Mouse (Mus musculus) forebrain, embryonic 11.5 days (tissue): ENCODE data around the gene Prdx3. TPM values are rescaled to one million over a fixed set of nuclear protein-coding genes. Genes with fewer than 3 reads are reported as not detected.

ENCODE experiments used
- ATAC-seq: fragments of 200-750 bp; cut with Nextera tagmentation; replicated peaks from 2 replicates; pipeline ENCODE4 v1.8.0; 2017; ENCODE audit warnings: moderate TSS enrichment; ENCODE audit not compliant: low FRiP score
- DNase-seq: peaks from one replicate; pipeline ENCODE4 v3.0.0-alpha.2; 2017; ENCODE audit warnings: low spot score
- H3K27ac ChIP-seq: fragments of 300-500 bp; sonication (generic); 2 replicates; pipeline ENCODE4 v1.5.1; 2014; ENCODE audit warnings: low read depth, low read length
- H3K27me3 ChIP-seq: fragments of 300-500 bp; sonication (generic); 2 replicates; pipeline ENCODE4 v1.6.1; 2014; ENCODE audit warnings: mild to moderate bottlenecking, low read length, mixed read lengths; ENCODE audit not compliant: control insufficient read depth, insufficient read depth
- H3K36me3 ChIP-seq: fragments of 300-500 bp; sonication (generic); 2 replicates; pipeline ENCODE4 v1.6.1; 2014; ENCODE audit warnings: mild to moderate bottlenecking, low read length, moderate library complexity, mixed read lengths; ENCODE audit not compliant: control insufficient read depth, insufficient read depth
- H3K4me1 ChIP-seq: fragments of 300-500 bp; sonication (generic); replicated peaks from 2 replicates; pipeline ENCODE4 v1.6.1; 2014; ENCODE audit warnings: low read length, mixed read lengths; ENCODE audit not compliant: control insufficient read depth, insufficient read depth
- H3K4me2 ChIP-seq: fragments of 300-500 bp; sonication (generic); 2 replicates; pipeline ENCODE4 v1.6.1; 2014; ENCODE audit warnings: low read depth, mild to moderate bottlenecking, low read length, moderate library complexity, mixed read lengths; ENCODE audit not compliant: severe bottlenecking
- H3K4me3 ChIP-seq: fragments of 300-500 bp; sonication (generic); 2 replicates; pipeline ENCODE4 v1.5.1; 2014; ENCODE audit warnings: low read depth, low read length
- H3K9ac ChIP-seq: fragments of 300-500 bp; sonication (generic); 2 replicates; pipeline ENCODE4 v1.6.1; 2014; ENCODE audit warnings: low read length
- H3K9me3 ChIP-seq: fragments of 300-500 bp; sonication (generic); 2 replicates; pipeline ENCODE4 v1.6.1; 2016; ENCODE audit warnings: low read length, mixed read lengths; ENCODE audit not compliant: control insufficient read depth
- WGBS: fragments of 180-500 bp; shearing (Covaris S2); extraction: QIAGEN DNeasy Blood & Tissue Kit; methylation state at CpG from one replicate; pipeline ENCODE4 v1.1.7; 2014; 5-methylcytosine and 5-hydroxymethylcytosine counted together
- polyA plus RNA-seq: library from polyadenylated mRNA; unstranded; fragments of >200 nt; fragmentation: Nextera tagmentation; extraction: Ambion mirVana; gene quantifications from 2 replicates; pipeline ENCODE4 v1.2.1, GENCODE M21; 2014

Gene Prdx3
- polyA plus RNA-seq, 1 experiment from 2014 or later, result 103 TPM

DNA sequence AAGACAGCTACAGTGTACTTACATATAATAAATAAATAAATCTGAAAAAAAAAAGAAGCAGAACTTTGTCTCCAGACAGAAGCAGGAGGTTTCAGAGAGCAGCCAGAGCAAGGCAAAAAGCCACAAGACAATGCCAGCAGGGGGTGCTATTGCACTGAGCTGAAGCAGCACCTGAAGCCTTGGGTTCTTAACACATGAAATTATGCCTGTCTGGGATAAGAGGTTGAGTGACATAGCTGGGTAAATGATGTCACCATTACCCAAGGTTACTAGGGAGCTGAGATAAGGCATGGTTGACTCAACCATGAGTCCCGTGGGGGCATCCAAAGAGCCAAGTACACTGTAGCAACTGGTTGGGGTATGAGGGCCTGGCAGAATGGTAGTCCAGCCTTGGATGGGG is 36.6 kb downstream of the Prdx3 start:
- ATAC-seq (no peak), DNase-seq (peak; percentile 80)
- Histone ChIP-seq H3K9ac (no peak overlapping the region), H3K4me1 (no peaks in the 10 kb centered on the region), H3K4me3 (no peak overlapping the region), H3K4me2 (no peak overlapping the region), H3K27ac (no peak overlapping the region), H3K36me3 (peaks cover 3% of the 10 kb centered on the region; the same call in 1 of the 2 replicates), H3K27me3 (no peaks in the 10 kb centered on the region), H3K9me3 (no peaks in the 10 kb centered on the region)
- 73% methylated on average over 1 of the region's 1 CpGs for WGBS

DNA sequence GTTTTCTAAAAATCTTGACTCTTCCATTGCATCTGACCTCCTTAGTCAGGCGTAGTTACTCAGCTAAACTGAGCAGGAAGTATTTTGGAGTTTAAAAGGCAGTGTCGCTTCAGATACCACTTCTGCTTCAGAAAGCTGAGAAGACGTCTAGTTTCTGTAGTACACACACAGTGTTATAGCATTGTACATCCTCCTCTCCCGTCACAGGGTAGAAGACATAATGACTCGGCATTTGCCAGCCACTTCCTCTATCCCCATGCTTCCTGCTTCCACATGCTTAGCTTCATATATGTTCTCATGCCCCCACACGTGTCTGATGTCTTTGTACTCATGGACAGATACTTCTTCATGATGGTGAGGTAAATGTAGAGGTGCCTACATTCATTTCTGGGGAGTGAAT is 55.7 kb downstream of the Prdx3 start:
- Histone ChIP-seq H3K4me2 (no peak overlapping the region), H3K4me1 (no peaks in the 10 kb centered on the region), H3K27ac (no peak overlapping the region), H3K36me3 (no peaks in the 10 kb centered on the region), H3K9ac (no peak overlapping the region), H3K27me3 (no peaks in the 10 kb centered on the region), H3K9me3 (no peaks in the 10 kb centered on the region), H3K4me3 (no peak overlapping the region)
- WGBS, result 90% methylated on average over 6 of the region's 6 CpGs
- DNase-seq (no peak), ATAC-seq (no peak)

Other genes with a start within 250 kb of the Prdx3 start
- 4.3 and 4.7 TPM in 2 replicates for gene Nanos1, start 118.6 kb downstream of the Prdx3 start, polyA plus RNA-seq
- 178 and 179 TPM in 2 replicates for gene Eif3a, start 83.9 kb downstream of the Prdx3 start, polyA plus RNA-seq
- 37.1 and 41.2 TPM in 2 replicates for gene Fam45a, start 63.0 kb downstream of the Prdx3 start, polyA plus RNA-seq
- 11.9 and 13.4 TPM in 2 replicates for gene Sfxn4, start 13.1 kb downstream of the Prdx3 start, polyA plus RNA-seq
- 2.6 and 2.8 TPM in 2 replicates for gene Grk5, start 15.2 kb upstream of the Prdx3 start, polyA plus RNA-seq